Mouse (Mus musculus): ENCODE results near the gene Rps23.

Rps23 gene

DNA sequence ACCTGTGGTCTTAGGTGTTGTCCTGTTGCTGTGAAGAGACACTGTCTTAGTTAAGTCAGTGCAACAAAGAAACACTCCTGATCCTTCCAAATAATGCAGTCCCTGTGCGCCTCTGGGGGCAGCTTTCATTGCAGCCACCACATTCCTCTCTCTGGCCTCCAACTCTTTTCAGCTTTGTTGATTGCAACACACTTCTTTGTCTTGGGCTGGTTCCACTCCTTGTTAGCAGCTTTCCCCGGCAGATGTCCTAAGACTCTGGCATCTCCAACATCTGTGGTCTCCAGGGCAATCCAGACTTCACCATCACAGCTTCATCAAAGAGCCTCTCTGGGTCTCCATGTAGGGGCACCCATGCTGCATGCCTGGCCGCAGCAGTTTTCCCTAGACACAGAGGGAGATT, 10.5 kb downstream of the Rps23 start:
- no peak for DNase-seq (ENCODE audit: low read depth, low spot score)

GRCm38 (mm10) chr13:90935852-90936251, 13.1 kb downstream of the Rps23 start:
- no peak for DNase-seq (ENCODE audit: low read depth, low spot score)

- no peak for DNase-seq (ENCODE audit: low read depth, low spot score)
Observed at GRCm38 (mm10) chr13:90939192-90939591, 16.4 kb downstream of the Rps23 start.

DNA sequence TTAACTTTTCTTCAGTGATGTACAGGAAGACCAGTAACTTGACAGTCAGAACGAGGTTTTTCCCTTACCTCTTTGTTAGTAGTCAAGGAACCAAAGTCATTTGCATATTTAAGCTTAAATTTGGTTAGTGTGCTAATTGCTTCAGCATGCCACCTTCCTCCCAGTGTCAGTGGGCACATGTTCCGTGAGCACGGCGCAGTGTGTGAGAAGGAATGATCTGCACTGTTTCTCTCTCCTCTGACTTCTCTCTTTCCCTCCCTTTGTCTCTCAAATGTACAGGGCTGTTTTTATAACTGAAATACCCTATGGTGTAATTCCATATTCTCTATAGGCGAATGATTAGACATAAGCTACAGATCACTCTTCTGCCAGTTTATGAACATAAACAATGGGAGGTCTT, 16.8 kb downstream of the Rps23 start:
- DNase-seq (ENCODE audit: low read depth, low spot score): no peak

DNA sequence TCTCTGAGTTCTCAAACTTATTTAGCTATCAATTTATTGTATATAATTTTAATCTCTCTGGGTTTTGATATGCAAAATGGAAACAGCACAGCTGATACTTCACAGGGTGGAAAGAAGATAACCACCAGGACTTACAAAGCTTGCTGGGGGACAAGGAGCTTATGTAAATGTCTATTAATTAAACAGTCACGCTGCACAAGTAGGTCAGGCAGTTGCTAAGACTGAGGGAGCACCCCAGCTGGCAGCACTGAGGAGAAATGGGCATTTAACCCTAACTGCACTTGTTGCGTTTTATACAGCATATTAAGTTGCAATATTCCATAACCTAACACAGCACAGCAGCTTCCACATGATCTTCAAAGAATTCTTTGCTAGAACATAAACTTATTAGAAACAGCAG, 36.1 kb downstream of the Rps23 start:
- no peak for DNase-seq (ENCODE audit: low read depth, low spot score)

DNA sequence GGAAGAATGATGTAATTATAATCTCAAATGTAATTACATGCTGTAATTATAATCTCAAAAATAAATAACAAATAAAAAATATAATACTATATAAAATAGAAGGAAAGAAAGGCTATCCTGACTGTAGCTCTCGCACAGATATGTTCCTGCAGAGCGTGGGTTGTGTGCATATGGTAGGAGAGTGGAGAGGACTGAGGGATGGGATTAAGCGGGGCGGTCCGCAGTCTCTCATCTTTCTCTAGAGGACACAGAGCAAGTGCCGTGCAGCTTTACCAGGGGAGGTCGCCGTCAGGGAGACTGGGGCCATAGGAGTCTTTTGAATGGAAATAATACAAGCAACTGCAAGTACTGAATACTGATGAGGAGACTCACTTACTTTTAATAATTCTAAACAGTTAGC, 37.8 kb downstream of the Rps23 start:
- DNase-seq (ENCODE audit: low read depth, low spot score): no peak

DNA sequence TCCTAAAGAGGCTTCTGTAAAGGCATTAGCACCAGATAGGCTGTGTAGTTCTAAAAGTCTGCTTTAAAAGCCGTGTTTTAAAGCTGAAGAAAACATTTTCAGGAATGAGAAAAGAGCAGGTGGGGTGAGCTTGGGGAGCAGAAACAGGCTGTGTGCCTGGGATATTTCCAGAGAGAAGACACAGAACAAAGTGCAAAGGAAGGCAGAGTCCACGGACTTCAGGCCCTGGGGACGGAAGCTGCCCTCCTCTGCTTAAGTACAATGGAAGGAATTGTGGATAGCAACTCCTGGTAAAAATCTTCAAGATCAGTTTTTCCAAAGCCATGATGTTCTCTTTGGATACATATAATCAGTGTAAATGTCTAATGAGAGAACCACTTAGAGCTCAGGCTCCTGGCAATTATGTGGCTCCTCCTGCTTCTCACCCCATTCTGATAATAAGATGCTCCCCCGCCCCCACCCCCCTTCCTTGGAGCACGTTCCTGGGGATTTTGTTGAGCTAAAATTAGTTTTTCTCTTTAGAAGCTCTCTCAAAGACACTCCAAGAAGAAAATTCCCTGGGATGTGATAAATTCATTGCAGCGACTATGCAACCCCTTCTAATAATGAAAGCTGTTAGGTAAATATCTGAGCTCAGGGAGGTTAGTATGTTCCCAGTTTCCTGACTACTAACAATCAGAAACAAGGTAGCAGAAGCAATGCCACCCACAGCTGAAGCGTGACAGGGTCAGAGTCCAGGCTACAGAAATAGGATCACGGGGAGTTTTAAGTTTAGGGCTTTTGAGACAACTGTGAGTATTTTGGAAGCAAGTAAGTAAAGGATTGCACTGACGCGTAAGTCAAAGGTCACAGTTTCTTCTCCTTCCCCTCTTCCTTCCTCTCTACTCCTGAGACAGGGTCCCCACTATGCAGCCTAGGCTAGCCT, 40.3 kb downstream of the Rps23 start:
- DNase-seq (ENCODE audit: low read depth, low spot score): no peak

DNA sequence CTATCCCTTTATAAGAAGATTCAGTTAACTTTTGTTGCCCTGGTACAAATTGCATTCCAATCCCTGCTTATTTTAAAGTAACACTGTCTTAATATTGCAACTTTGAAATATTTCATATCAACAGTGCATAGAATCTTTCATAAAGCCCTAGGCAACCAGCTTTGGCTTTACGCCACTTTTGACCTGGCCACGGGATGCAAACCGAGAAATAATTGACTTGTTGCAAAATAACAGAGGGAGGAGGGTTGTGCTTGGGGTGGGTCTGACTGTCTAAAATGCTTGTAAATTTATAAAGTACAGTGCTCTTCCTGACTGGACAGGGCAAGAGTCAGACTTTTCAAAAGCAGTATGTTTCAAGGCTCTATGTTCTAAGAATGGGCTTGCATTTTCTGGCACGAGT, 41.8 kb downstream of the Rps23 start:
- no peak for DNase-seq (ENCODE audit: low read depth, low spot score)

DNA sequence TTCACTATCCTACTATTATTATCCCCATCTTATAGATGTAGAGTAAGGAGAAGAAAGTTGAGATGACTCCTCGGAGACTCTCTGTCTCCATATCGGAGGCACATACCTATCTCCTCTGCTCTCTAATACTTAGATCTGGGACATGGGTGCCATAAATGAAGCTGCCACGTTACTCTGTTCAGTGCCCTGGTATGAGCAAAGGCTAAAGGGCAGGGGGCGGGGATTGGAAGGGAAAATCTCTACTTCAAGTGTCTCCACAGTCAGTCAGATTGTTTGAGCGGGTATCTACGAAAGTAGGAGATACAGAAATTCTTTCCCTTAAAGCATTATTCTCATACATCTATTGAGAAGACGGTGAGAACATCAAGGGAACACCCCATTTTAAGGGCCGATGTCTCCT, 43.2 kb downstream of the Rps23 start:
- no peak for DNase-seq (ENCODE audit: low read depth, low spot score)

DNA sequence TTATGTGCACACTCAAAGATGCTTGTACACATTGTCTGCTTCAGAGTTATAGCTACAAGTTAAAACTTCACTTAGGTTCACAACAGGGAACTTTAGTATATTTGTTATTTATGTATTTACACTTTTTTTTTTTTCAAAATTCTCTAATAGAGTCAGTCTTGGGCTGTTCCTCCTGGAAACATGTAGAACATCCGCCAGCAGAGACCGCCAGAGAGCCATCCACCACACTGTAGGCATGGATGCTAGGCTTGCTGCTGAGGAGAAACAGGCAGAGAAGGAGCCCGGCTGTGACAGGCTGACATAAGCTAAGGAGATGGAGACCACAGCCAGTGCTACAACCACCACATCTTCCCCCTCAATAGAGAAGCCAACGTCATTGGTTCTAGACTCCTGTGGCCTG, 44.7 kb downstream of the Rps23 start:
- peak; percentile 83 for DNase-seq (ENCODE audit: low read depth, low spot score)

- no peak for DNase-seq (ENCODE audit: low read depth, low spot score)
Observed at GRCm38 (mm10) chr13:90968940-90969339, 46.2 kb downstream of the Rps23 start.

- DNase-seq (ENCODE audit: low read depth, low spot score): no peak
Observed at GRCm38 (mm10) chr13:90970259-90971017, 47.7 kb downstream of the Rps23 start.

- no peak for DNase-seq (ENCODE audit: low read depth, low spot score)
Observed at GRCm38 (mm10) chr13:90973409-90973808, 50.7 kb downstream of the Rps23 start.

All from CD4-positive, CD25-positive, alpha-beta regulatory T cell, adult 2 months (primary cell).